Mouse (Mus musculus): ENCODE data around the gene Gpatch3.

The Gpatch3 gene

GRCm38 (mm10) chr4:133574070-133574842, at the start of gene Gpatch3:
Gpatch3 (plus strand) TSS chr4:133574745.
- WGBS, result 3% methylated on average over 44 of the region's 44 CpGs

DNA sequence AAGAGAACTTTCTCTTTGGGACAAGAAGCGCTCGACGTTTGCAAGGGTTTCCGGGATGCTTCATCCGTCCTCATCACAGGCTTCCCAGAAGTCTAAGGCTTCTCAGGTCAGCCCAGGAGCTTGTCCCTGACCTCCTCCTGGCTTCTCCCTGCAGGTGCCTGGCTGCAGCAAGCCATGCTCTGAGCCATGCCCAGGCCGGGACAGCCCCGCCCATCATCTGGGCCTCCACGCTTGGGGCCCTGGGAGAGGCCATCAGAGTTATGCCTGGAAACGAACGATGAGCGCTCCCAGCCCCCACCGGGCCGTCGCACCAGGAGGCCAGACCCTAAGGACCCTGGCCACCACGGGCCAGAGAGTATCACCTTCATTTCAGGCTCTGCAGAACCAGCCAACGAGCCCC, 46.8 kb upstream of the Gpatch3 start:
- 78% methylated on average over 16 of the region's 16 CpGs for WGBS

- 88% methylated on average over 3 of the region's 3 CpGs for WGBS
These were observed 41.8 kb upstream of the Gpatch3 start for GRCm38 (mm10) chr4:133532777-133533176.

DNA sequence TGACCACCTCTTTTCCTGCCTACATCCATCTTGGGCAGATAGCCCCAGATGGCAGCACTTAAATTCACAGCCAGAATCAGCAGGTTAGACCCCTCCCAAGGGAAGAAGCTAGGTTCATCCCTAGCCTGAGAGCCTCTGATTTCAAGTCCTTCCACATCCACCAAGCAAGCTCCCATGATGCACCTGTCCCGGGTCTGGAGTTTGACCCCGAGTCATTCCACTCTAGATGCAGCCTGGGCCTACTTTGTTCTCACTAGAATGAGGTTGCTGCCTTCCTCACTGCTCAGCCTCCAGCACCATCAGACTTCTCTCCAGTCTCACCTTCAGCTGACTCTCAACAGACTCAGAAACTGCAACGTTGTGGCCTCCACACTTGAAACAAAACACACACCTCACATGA, 38.5 kb upstream of the Gpatch3 start:
- WGBS, result 89% methylated on average over 3 of the region's 3 CpGs

- 90% methylated on average over 5 of the region's 5 CpGs for WGBS
These were observed 37.9 kb upstream of the Gpatch3 start for GRCm38 (mm10) chr4:133536652-133537051.

DNA sequence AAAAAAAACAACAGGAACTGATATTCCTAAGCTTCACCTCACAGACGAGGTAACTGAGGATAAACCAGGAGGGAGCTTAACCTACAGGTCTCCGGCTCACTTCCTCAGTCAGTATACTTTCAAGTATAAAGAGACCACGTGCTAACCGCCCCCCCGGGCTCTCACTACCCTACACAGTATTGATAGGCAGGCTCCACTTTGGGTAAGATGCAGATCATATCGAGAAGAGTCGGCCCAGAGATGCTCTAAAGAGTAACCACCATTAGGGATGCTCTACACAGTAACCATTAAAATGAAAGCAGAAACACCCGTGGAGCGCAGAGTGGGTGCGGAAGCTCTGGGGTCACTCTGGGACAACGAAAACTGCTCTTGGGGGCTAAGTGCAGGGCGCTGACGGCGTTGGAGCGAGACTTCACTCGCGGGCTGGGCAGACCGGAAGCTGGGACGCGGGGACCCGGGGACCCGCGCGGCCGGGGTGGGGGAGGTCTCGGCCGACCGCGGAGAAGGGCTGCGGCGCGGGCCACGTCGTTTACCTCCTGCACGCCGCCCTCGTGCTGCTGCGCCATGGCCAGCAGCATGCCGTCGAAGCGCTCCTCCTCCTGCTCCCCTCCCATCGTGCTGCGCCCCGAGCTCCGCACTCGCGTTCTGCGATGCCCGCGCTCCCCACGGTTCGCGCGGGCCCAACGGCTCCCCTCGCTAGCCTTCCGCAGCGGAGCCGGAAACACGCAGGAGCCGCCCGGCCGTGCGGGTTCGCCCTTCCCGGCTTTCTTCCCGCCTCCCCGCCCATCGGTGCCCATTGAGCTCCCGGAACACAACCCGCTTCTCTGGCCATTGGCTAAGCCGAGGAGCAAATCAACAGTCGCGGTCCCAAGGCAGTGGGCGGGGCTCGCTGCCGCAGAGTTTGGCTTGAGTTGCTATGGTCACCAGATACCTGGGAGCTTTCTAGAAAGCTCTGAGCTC, 29.0 kb upstream of the Gpatch3 start, which contains the start of gene Nudc:
Nudc (minus strand) TSS at position 725 of the 960 bp plus-strand sequence.
- under 1% methylated on average over 77 of the region's 77 CpGs for WGBS

DNA sequence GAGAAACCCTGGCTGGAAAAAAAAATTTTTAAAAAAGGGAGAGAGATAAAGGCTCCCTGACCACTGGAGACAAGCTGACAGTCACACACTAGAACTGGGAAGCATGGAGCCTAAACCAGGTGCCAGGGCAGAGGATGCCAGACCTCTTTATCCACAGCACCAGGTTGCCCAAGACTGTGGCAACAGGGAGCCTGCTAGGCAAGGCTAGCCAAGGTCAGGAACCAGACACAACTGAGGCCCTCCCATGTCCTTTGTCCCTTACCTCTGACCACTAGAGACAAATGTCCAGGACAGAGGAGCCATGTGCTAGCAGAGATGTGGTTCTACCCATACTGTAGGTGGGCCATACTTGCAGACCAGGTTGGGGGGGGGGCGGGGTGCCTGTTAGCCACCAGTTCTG, 22.5 kb upstream of the Gpatch3 start:
- WGBS, result 100% methylated on average over 1 of the region's 1 CpGs

DNA sequence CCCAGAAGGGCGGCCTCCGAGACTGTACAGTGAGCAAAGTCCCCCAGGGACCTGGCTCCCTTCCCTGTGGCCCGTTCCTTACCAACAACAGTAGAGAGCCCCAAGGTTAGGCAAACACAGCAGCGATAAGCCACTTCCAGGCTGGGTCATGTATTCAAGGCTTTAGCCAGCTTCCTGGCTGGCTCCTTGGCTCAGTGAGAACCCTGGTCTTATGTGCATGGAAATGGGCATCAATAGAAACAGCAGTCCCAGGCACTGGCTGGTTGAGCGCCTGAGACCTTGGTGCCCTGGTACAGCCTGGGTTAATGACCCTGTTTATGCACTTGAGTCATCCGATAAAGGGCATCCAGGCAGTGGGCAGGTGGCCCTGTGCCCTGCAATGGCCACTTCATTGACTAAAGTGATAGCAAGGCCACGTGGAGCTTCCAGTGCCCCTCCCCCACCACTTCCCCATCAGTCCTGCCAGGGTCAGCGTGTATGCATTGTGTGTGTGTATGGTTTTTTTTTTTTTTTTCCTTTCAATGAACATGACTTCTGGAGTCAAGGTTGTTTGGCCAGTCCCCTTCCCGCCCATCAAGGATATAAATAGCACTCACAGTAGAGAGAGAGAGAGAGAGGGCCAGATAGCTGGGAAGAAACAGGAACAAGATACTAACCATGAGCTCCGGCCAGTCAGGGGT, 21.6 kb upstream of the Gpatch3 start, which contains the start of gene Nr0b2:
Nr0b2 (plus strand) TSS at position 609 of the 680 bp plus-strand sequence.
- WGBS, result 65% methylated on average over 10 of the region's 10 CpGs

DNA sequence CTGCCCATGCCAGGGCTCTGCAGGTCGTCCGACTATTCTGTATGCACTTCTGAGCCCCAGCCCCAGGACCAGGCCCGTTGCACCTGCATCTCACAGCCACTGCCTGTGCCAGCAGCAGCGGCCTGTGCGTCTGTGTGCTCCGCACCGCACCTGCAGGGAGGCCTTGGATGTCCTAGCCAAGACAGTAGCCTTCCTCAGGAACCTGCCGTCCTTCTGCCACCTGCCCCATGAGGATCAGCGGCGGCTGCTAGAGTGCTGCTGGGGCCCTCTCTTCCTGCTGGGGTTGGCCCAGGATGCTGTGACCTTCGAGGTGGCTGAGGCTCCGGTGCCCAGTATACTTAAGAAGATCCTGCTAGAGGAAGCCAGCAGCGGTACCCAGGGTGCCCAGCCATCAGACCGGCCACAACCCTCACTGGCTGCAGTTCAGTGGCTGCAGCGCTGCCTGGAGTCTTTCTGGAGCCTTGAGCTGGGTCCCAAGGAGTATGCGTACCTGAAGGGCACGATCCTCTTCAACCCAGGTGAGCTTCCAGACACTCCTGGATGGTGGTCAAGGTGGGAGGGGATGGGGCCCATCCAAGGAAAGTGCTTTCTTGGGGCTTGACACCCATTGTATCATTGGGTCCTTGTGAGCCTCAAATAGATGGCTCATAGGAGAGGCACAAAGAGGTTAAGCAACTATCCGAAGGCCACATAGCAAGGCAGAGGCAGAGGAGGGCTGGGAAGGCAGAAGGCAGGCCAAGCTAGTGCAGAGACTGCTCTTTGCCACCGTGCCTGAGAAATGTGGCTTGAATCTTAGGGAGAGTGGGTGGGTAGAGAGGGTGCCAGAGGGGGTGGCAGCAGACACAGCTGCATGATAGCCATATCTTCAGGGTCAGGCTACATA, 20.9 kb upstream of the Gpatch3 start:
- 73% methylated on average over 19 of the region's 19 CpGs for WGBS

DNA sequence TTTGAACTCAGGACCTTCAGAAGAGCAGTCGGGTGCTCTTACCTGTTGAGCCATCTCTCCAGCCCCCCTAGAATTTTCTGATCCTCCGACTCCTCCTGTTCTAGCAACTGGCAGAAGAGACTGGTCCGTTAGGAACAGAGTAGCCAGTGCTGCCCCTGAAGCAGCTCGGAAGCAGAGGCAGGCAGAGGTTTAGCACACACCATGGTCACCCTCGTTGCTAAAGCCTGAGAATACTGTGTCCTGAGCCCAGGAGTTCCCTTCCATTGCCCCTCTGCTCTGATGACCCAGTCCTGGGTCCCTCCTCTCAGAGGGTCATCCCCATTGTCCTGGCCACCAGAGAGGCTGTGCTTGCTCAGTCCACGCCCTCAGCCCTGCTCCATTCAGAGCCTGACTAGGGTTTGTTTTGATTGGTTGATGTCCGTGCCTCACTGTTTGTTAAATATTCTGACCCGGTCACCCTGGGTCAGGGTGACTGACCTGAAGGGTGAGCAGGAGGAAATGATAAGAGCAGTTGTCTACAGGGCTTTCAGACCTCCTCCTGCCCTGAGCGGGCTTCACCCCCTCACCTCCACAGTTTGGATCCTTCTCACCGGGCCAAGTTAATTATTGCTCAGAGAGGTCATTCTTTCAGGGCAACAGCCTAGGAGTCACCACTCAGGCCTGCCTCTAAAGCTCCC, 17.4 kb upstream of the Gpatch3 start:
- WGBS, result 49% methylated on average over 10 of the region's 10 CpGs

GRCm38 (mm10) chr4:133559846-133560245, 14.7 kb upstream of the Gpatch3 start:
- 75% methylated on average over 4 of the region's 4 CpGs for WGBS

DNA sequence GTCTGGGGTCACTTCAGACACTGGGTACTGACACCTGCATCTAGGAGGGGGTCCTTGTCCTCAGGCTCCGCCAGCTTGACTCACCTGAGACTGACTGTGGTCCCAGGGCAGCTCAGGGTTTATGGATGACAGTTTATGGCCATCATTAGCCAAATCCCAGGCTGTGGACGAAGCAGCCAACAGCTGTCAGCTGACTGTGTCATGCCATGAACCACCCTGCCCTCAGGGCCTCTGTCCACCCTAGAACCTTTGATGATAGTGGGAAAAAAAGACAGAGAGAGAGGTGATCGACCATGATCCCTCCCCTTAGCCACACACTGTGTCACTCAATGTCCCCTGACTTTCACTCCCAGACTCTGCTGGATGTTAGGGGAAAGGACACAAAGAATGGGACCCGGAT, 12.9 kb upstream of the Gpatch3 start:
- WGBS, result 80% methylated on average over 4 of the region's 4 CpGs

DNA sequence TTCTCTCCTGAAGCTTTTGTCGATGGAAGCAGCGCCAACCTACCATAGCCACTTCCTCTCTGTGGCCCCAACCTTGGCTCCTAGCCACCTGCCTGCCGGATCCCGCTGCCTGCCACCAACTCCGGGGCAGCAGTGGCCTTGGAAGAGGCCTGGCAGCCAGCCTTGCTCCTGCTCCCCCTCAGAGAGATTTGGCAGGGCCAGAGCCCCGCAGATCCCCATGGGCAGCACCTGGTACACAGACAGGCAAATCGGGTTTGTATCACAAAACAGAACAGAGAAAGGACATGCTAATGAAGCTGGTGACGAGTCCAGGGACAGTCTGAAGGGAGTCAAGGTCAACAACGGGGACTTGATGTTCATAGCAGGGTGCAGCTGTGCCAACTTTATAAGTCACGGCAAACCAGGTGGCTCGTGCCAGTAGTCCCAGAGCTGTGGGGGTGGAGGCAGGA, 11.4 kb upstream of the Gpatch3 start:
- WGBS, result 28% methylated on average over 11 of the region's 11 CpGs

DNA sequence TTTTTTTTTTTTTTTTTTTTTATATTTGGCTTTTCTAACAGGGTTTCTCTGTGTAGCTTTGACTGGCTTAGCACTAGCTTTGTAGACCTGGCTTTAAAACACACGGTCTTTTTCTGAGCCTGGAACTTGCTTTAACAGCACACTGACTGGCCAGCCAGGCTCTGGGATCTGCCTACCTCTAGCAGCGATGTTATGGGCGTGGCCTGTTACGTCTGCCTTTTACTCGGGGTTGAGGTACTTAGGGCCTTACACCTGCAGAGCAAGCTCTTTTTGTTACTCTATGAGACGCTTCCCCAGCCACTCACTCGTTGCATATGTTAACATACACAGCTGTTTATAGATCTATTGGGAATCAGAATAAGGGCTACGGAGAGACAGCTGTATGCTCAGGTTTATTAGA, 7.3 kb upstream of the Gpatch3 start:
- WGBS, result 29% methylated on average over 8 of the region's 8 CpGs

GRCm38 (mm10) chr4:133569291-133570065, 5.1 kb upstream of the Gpatch3 start:
- 84% methylated on average over 10 of the region's 10 CpGs for WGBS

- 55% methylated on average over 10 of the region's 10 CpGs for WGBS
These were observed 4.5 kb upstream of the Gpatch3 start for GRCm38 (mm10) chr4:133570066-133570466.

DNA sequence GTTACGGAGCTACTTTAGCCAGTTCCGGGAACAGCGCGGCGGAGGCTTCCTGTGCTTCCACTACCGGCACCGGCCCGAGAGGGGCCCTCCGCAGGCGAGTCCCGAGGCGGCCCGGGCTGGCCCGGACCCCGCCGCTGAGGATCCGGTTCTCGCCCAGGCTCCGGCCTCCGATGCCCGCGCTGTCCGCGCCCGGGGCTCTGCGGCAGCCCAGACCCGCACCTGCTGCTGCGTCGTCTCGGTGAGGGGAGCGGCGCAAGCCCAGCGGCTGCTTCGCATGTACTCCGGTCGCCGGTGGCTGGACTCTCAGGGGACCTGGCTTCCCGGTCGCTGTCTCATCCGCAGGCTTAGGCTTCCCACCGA, 278 bp downstream of the Gpatch3 start:
- WGBS, result under 1% methylated on average over 41 of the region's 41 CpGs

DNA sequence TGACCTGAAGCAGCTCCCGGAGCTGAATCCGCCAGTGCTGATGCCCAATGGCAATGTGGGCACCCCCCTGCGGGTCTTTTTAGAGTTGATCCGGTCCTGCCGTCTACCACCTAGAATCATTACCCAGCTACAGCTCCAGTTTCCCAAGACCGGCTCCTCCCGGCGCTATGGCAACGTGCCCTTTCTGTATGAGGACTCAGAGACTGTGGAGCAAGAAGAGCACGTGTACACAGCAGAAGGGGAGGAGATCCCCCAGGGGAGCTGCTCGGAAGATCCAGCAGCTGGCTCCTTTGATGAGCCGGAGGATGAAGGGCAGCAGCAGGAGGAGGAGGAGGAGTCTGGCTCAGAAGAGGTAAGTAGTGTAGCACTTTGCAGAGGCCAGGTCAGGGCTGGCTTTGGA, 3.4 kb downstream of the Gpatch3 start:
- 72% methylated on average over 12 of the region's 12 CpGs for WGBS

- 59% methylated on average over 6 of the region's 6 CpGs for WGBS
These were observed 9.1 kb downstream of the Gpatch3 start for GRCm38 (mm10) chr4:133583690-133584058.

Data from cerebral cortex, adult 2 months (tissue).